Mouse (Mus musculus): ENCODE results near the gene Glrx3. TPM values are rescaled to one million over a fixed set of nuclear protein-coding genes. Genes with fewer than 3 reads are reported as not detected.
A peak's percentile ranks its signal among the peaks of the same experiment; 100 is the strongest.

Glrx3 gene
- polyA plus RNA-seq, 1 experiment from 2014 or later, result 262 TPM

DNA sequence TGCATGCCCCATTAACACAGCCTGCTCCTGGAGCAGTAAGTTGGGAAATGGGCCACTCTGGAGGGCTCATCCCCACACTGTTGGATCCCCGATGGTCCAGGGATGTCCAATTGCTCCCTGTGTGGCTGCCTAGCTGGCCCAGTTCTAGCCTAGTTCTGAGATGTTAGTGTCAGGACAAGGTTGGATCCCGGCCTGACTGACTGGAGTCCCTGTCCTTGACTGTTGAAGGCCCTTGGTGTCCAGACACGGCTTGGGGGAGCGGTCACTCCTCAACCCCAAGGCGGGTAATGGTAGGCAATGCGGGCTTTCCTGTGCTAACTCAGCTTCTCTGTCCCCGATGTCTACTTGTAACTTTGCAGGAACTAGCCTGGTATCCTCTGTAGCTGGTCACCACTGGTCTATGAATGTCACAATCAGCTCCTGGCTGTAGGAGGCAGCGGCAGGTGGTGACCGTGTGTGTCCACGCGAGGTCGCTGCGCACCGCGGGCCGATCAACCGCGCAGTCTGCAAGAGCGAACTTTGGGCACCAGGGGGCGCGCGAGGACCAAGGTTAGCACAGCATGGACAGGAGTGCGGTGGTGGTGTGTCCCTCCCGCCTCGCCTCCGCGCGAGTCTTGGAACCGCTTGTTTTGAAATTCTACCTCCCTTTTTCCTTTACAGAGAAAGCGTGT is 40.7 kb downstream of the Glrx3 start:
- Histone ChIP-seq H3K36me3 (no peaks in the 10 kb centered on the region), H3K27me3 (peaks cover 11% of the 10 kb centered on the region; the same call in 1 of the 2 replicates), H3K4me2 (peak overlapping the region; percentile 58), H3K4me1 (peaks cover 6% of the 10 kb centered on the region), H3K9ac (peak overlapping the region; percentile 44; the same call in 1 of the 2 replicates), H3K4me3 (peak overlapping the region; percentile 21; the same call in 1 of the 2 replicates), H3K9me3 (no peaks in the 10 kb centered on the region), H3K27ac (no peak overlapping the region)
- WGBS, result 13% methylated on average over 30 of the region's 30 CpGs
- peak; percentile 76 for ATAC-seq (ENCODE audit: insufficient number of reproducible peaks, insufficient read depth, low FRiP score, low TSS enrichment, low read depth)

DNA sequence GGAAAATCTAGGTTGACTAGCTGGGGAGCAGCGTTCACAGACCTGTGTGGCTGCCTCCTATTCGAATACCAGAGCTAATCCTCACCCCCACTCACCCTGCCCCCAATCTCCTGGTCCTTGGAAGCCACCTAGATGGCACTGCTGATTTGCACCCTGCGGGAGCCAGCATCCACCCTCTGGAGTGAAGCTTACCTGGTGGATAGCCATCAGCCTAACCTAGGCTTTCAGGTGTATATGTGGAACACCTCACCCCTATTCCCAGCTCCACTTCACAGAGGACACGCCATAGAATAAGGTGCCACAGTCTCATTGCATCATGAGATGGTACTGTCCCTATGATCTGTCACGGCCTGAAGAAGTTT is 41.2 kb downstream of the Glrx3 start:
- Histone ChIP-seq H3K27ac (no peak overlapping the region), H3K27me3 (peaks cover 11% of the 10 kb centered on the region; the same call in 1 of the 2 replicates), H3K4me2 (peak overlapping the region; percentile 58), H3K36me3 (no peaks in the 10 kb centered on the region), H3K4me3 (peak overlapping the region; percentile 21; the same call in 1 of the 2 replicates), H3K9me3 (no peaks in the 10 kb centered on the region), H3K4me1 (peaks cover 6% of the 10 kb centered on the region), H3K9ac (peak overlapping the region; percentile 44; the same call in 1 of the 2 replicates)
- 27% methylated on average over 5 of the region's 5 CpGs for WGBS
- 0 out of 2 replicates have a peak, but pooled peaks have one; percentile 27 for ATAC-seq (ENCODE audit: insufficient number of reproducible peaks, insufficient read depth, low FRiP score, low TSS enrichment, low read depth)

DNA sequence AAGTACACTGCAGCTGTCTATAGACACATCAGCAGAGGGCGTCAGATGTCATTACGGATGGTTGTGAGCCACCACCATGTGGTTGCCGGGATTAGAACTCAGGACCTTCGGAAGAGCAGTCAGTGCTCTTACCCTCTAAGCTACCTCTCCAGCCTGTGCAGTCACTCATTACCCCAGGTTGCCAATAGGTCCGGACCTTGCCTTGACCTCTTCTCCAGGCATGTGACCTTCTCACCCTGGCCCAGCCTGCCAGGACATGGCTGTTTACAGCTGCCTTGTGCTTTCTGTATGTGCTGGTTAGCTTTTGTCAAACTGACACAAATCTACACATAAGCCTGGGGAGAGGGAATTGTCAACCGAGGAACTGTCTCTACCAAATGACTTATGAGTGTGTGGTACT is 43.4 kb downstream of the Glrx3 start:
- 80% methylated on average over 6 of the region's 6 CpGs for WGBS
- no peak overlapping the region for H3K4me3 ChIP-seq

DNA sequence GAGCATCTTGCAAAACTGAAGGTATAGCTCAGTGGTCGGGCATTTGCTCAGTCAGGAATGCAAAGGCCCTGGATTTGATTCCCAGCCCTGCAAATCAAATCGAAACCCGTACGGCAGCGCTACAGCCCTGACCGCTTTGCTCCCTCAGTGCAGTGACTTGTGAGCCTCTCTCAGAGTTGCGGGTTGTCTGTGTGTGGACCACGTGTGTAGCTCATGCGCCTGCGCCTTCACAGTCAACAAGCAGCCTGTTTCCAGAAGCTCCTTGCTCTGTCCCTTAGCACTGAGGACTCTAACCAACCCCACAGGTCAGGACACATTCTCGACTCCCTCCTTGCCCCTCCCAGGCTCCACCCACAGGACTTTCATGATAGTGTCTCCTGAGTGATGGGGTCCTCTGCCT is 46.6 kb downstream of the Glrx3 start:
- no peak overlapping the region for H3K27ac ChIP-seq
- no peaks in the 10 kb centered on the region for H3K27me3 ChIP-seq
- no peak overlapping the region for H3K4me2 ChIP-seq
- no peaks in the 10 kb centered on the region for H3K9me3 ChIP-seq
- no peak overlapping the region for H3K9ac ChIP-seq
- 82% methylated on average over 11 of the region's 11 CpGs for WGBS
- no peak overlapping the region for H3K4me3 ChIP-seq
- H3K4me1 ChIP-seq, result no peaks in the 10 kb centered on the region
- no peak for ATAC-seq (ENCODE audit: insufficient number of reproducible peaks, insufficient read depth, low FRiP score, low TSS enrichment, low read depth)
- no peaks in the 10 kb centered on the region for H3K36me3 ChIP-seq

More for the DNA sequence above, 43.4 kb downstream of the Glrx3 start:
- no peak overlapping the region for H3K4me2 ChIP-seq
- no peak overlapping the region for H3K27ac ChIP-seq
- no peaks in the 10 kb centered on the region for H3K36me3 ChIP-seq
- H3K4me1 ChIP-seq, result peaks cover 6% of the 10 kb centered on the region
- no peak for ATAC-seq (ENCODE audit: insufficient number of reproducible peaks, insufficient read depth, low FRiP score, low TSS enrichment, low read depth)
- no peaks in the 10 kb centered on the region for H3K9me3 ChIP-seq
- no peak overlapping the region for H3K9ac ChIP-seq
- peaks cover 11% of the 10 kb centered on the region; the same call in 1 of the 2 replicates for H3K27me3 ChIP-seq

DNA sequence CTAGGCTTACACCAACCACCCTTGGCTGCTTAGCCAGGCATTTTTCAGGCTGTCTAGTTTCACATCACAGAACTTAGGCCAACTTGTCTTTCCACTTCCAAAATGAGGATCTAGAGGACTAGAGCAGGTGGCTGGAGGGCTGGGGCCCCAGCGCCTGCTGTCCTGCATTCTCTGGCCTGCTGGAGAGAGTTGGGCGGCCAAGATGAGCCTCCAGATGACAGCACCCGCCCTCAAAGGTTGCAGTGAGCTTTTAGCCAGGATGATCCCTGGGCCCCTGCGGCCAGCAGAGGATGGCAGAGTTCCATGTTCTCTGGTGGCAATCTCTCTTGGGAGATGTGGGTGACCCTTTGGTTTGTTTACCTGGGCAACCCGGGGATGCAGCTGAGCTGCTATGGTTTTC is 51.0 kb downstream of the Glrx3 start:
- ATAC-seq (ENCODE audit: insufficient number of reproducible peaks, insufficient read depth, low FRiP score, low TSS enrichment, low read depth), result no peak
- H3K4me3 ChIP-seq, result no peak overlapping the region
- H3K9ac ChIP-seq, result no peak overlapping the region
- no peaks in the 10 kb centered on the region for H3K36me3 ChIP-seq
- H3K27me3 ChIP-seq, result no peaks in the 10 kb centered on the region
- no peak overlapping the region for H3K4me2 ChIP-seq
- no peaks in the 10 kb centered on the region for H3K4me1 ChIP-seq
- 73% methylated on average over 5 of the region's 5 CpGs for WGBS
- H3K9me3 ChIP-seq, result no peaks in the 10 kb centered on the region
- H3K27ac ChIP-seq, result no peak overlapping the region

DNA sequence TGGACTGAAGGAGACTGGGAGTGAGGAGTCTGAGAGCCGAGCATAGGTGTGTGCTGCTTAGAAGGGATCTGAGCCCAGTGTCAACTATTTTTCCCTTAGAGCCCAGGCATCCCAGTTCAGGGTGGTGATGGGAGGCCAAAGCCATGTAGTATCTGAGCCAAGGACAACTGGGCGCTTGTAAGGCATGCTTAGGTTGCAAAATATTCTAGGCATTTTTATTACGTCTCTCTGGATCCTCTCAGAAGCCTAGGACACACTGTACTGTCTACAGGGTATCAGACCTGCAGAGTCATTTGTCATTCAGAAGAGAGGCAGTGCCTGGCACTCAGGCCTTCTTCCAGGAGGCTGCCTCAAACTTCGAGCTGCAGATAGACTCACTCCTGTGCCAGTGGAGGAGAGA is 53.3 kb downstream of the Glrx3 start:
- 70% methylated on average over 4 of the region's 4 CpGs for WGBS
- Histone ChIP-seq H3K4me1 (no peaks in the 10 kb centered on the region), H3K4me3 (no peak overlapping the region), H3K9me3 (no peaks in the 10 kb centered on the region), H3K9ac (no peak overlapping the region), H3K4me2 (no peak overlapping the region), H3K36me3 (no peaks in the 10 kb centered on the region), H3K27me3 (no peaks in the 10 kb centered on the region), H3K27ac (no peak overlapping the region)
- no peak for ATAC-seq (ENCODE audit: insufficient number of reproducible peaks, insufficient read depth, low FRiP score, low TSS enrichment, low read depth)

DNA sequence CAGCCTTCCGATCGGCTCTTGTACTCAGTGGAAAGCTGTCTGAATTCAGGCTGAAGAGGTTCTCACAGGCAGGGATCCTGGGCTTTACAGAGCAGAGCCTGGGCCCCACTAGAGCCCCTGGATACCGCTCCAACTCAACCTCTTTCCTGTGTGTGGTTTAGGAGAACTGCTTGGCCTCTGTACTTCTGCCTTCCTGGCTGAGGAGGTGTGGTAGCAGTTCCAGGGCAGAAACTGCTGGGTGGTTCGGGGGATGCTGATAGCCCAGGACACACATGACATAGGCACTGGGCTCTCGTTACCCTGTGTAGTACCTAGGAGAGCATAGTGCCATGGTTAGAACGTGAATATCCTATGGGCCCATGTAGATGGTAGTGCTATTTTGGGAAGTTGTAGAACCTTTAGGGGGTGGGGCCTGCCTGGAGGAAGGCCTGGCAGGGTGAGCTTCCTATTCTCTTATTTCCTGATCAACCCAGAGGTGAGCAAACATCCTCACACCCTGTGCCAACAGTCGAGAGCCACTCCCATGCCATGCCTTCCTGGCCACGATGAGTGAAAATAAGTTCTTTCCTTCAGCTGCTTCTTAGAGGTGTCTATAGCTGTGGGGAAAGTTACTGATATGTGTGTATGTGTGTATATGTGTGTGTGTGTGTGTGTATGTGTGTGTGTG is 55.0 kb downstream of the Glrx3 start:
- H3K36me3 ChIP-seq, result no peaks in the 10 kb centered on the region
- H3K4me1 ChIP-seq, result peaks cover 4% of the 10 kb centered on the region; the same call in 1 of the 2 replicates
- H3K9me3 ChIP-seq, result no peaks in the 10 kb centered on the region
- no peak overlapping the region for H3K27ac ChIP-seq
- no peak overlapping the region for H3K9ac ChIP-seq
- no peak overlapping the region for H3K4me2 ChIP-seq
- no peak for ATAC-seq (ENCODE audit: insufficient number of reproducible peaks, insufficient read depth, low FRiP score, low TSS enrichment, low read depth)
- H3K4me3 ChIP-seq, result no peak overlapping the region
- 84% methylated on average over 8 of the region's 8 CpGs for WGBS
- H3K27me3 ChIP-seq, result no peaks in the 10 kb centered on the region

DNA sequence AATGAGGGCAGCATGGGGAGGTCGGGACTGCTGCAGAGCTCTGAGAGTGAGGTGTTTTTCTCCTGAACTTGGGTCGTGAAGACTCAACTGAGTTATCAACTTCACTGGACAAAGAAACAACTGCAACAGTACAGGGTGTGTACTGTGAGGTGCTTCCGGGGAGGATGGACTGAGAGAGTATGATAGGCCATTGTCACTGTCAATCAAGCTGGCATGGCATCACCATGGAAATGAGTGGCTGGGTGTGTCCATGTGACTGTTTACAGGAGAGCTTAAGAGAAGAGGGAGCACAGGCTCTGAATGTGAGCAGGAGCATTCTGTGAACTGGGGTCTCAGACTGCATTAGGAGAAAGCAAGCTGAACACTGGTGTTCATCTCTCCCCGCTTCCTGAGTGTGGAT is 61.3 kb downstream of the Glrx3 start:
- 77% methylated on average over 4 of the region's 4 CpGs for WGBS

DNA sequence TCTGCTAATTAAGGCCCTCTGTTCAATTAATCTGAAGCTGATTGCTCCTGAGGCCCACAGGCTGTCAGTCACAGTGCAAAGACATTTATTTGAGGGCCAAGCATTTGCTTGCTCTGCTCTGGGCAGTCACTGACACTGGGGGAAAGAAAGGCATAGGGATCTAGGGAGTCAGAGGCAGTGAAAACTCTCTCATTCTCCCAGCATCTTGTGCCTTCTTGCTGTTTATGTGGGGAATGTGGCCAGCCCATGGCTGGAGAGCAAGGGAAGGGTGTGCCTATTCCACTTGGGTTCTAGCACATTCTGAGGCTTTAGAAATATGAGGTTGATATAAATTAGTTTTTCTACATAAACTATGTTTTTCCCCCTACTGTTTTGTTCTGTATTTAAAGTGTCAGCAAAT is 80.2 kb downstream of the Glrx3 start:
- H3K4me1 ChIP-seq, result no peaks in the 10 kb centered on the region
- ATAC-seq (ENCODE audit: insufficient number of reproducible peaks, insufficient read depth, low FRiP score, low TSS enrichment, low read depth), result no peak
- no peak overlapping the region for H3K4me2 ChIP-seq
- no peak overlapping the region for H3K4me3 ChIP-seq
- no peak overlapping the region for H3K27ac ChIP-seq
- no peaks in the 10 kb centered on the region for H3K36me3 ChIP-seq
- H3K9ac ChIP-seq, result no peak overlapping the region
- H3K27me3 ChIP-seq, result no peaks in the 10 kb centered on the region
- no peaks in the 10 kb centered on the region for H3K9me3 ChIP-seq

More for the DNA sequence above, 61.3 kb downstream of the Glrx3 start:
- no peaks in the 10 kb centered on the region for H3K36me3 ChIP-seq
- no peak overlapping the region for H3K4me2 ChIP-seq
- no peak overlapping the region for H3K27ac ChIP-seq
- ATAC-seq (ENCODE audit: insufficient number of reproducible peaks, insufficient read depth, low FRiP score, low TSS enrichment, low read depth), result no peak
- H3K9ac ChIP-seq, result no peak overlapping the region
- H3K9me3 ChIP-seq, result no peaks in the 10 kb centered on the region
- H3K27me3 ChIP-seq, result no peaks in the 10 kb centered on the region
- H3K4me3 ChIP-seq, result no peak overlapping the region
- H3K4me1 ChIP-seq, result peaks cover 6% of the 10 kb centered on the region; the same call in 1 of the 2 replicates

DNA sequence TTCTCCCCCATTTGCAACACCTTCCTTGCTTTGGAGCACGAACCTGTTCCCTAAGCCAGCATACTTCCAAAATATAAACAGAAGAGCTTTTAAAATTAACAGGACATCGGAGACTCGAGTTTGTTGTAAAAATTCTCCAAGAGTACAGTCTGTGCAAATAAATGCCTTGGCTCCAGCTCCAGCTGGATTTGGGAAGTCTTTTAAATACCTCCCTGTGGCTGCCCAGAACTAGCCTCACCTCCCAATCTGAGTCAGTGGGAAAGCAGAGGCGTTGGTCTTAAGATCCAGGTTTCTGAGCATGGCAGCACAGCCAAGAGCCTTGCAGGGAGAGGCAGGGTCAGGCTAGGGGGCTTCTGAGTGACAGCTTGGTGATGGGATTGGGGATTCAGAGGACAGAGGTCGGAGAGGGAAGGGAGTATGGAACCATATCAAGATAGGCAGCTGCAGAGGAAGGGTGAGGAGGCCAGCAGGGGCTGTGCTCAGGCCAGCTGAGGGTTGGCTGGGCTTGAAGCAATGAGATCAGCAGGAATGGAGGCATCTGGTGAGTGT is 80.7 kb downstream of the Glrx3 start:
- ATAC-seq (ENCODE audit: insufficient number of reproducible peaks, insufficient read depth, low FRiP score, low TSS enrichment, low read depth), result no peak
- no peak overlapping the region for H3K27ac ChIP-seq
- no peaks in the 10 kb centered on the region for H3K27me3 ChIP-seq
- no peaks in the 10 kb centered on the region for H3K36me3 ChIP-seq
- H3K4me3 ChIP-seq, result no peak overlapping the region
- H3K9ac ChIP-seq, result no peak overlapping the region
- no peaks in the 10 kb centered on the region for H3K4me1 ChIP-seq
- no peaks in the 10 kb centered on the region for H3K9me3 ChIP-seq
- 65% methylated on average over 5 of the region's 5 CpGs for WGBS
- H3K4me2 ChIP-seq, result no peak overlapping the region
